Mouse (Mus musculus) embryonic facial prominence, embryonic 14.5 days (tissue): ENCODE measurements around the gene Npw. TPM values are rescaled to one million over a fixed set of nuclear protein-coding genes. Genes with fewer than 3 reads are reported as not detected.

ENCODE experiments used
- ATAC-seq: fragments of 200-750 bp; cut with Nextera tagmentation; 2 replicates; pipeline ENCODE4 v1.8.0; 2017; ENCODE audit warnings: low read depth, moderate number of reproducible peaks, moderate TSS enrichment
- DNase-seq: peaks from one replicate; pipeline ENCODE4 v3.0.0-alpha.2; 2015; ENCODE audit warnings: low spot score
- H3K27ac ChIP-seq: fragments of 300-500 bp; sonication (generic); replicated peaks from 2 replicates; pipeline ENCODE4 v1.5.1; 2014; ENCODE audit warnings: low read depth, mild to moderate bottlenecking, low read length, moderate library complexity
- H3K27me3 ChIP-seq: fragments of 300-500 bp; sonication (generic); replicated peaks from 2 replicates; pipeline ENCODE4 v1.6.1; 2014; ENCODE audit warnings: low read length; ENCODE audit not compliant: control insufficient read depth, insufficient read depth
- H3K36me3 ChIP-seq: fragments of 300-500 bp; sonication (generic); 2 replicates; pipeline ENCODE4 v1.6.1; 2014; ENCODE audit warnings: low read length, mixed read lengths; ENCODE audit not compliant: control insufficient read depth, insufficient read depth
- H3K4me1 ChIP-seq: fragments of 300-500 bp; sonication (generic); 2 replicates; pipeline ENCODE4 v1.6.1; 2014; ENCODE audit warnings: antibody characterized with exemption, low read length; ENCODE audit not compliant: control insufficient read depth, insufficient read depth
- H3K4me2 ChIP-seq: fragments of 300-500 bp; sonication (generic); 2 replicates; pipeline ENCODE4 v1.6.1; 2014; ENCODE audit warnings: low read depth, mild to moderate bottlenecking, low read length, moderate library complexity, mixed read lengths
- H3K4me3 ChIP-seq: fragments of 300-500 bp; sonication (generic); 2 replicates; pipeline ENCODE4 v1.5.1; 2014; ENCODE audit warnings: low read depth, mild to moderate bottlenecking, low read length
- H3K9ac ChIP-seq: fragments of 300-500 bp; sonication (generic); 2 replicates; pipeline ENCODE4 v1.6.1; 2014; ENCODE audit warnings: low read depth, mild to moderate bottlenecking, low read length, moderate library complexity, mixed read lengths
- H3K9me3 ChIP-seq: fragments of 300-500 bp; sonication (generic); 2 replicates; pipeline ENCODE4 v1.6.1; 2016; ENCODE audit warnings: low read length; ENCODE audit not compliant: control insufficient read depth
- WGBS: fragments of 180-500 bp; shearing (Covaris S2); extraction: QIAGEN DNeasy Blood & Tissue Kit; methylation state at CpG from one replicate; pipeline ENCODE4 v1.1.7; 2014; 5-methylcytosine and 5-hydroxymethylcytosine counted together
- polyA plus RNA-seq: library from polyadenylated mRNA; unstranded; fragments of >200 nt; fragmentation: Nextera tagmentation; extraction: Ambion mirVana; gene quantifications from 2 replicates; pipeline ENCODE4 v1.2.1, GENCODE M21; 2014

The Npw gene
- polyA plus RNA-seq = 0.82 and 1.4 TPM in 2 replicates

DNA sequence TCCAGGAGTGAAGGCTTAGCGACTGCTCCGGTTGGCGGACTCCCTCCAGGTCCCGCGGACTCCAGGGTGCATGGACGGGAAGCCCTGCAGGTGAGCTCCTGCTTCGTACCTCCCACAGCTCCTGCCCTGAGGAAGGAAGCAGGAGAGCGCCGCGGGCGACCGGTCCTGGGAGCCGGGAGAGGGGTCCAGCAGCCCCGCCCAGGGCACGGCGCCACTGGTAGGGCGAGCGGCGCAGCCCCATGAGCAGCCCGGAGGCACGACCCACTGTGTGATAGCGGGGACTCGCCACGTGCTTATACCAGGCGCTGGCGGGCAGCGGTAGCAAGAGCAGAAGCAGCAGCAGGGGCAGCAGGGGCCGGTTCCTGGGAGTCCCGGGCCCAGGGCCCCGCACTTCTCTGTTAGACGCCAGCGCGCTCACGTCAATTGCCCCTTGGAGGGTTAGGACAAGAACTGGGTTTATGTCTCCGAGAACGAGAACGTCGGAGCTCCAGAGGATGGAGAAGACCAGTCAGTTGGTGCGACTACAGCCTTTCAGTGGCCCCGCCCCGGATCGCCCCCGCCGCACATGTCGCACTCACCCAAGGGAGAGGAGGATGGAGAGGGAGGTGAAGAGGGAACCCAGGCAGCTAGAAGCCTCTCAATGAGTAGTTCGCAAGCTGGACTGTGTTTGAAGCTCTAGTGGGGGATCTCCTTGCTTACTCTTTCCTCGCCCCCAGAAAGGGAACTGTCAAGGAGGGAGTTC lies at the start of gene Npw:
Npw (minus strand) TSS at position 441 of the 742 bp plus-strand sequence.
- peak within 1 kb of the TSS; percentile 93 for H3K4me2 ChIP-seq
- H3K27me3 ChIP-seq = peaks cover 36% of the 10 kb centered on the region
- peaks cover 6% of the 10 kb centered on the region; the same call in 1 of the 2 replicates for H3K4me1 ChIP-seq
- no peaks in the 10 kb centered on the region for H3K36me3 ChIP-seq
- ATAC-seq = peak; percentile 48; the same call in 1 of the 2 replicates
- H3K27ac ChIP-seq = no peak within 1 kb of the TSS
- H3K4me3 ChIP-seq = peak within 1 kb of the TSS; percentile 45
- H3K9me3 ChIP-seq = no peaks in the 10 kb centered on the region
- H3K9ac ChIP-seq = peak within 1 kb of the TSS; percentile 62
- 1% methylated on average over 40 of the region's 47 CpGs for WGBS
- no peak for DNase-seq

DNA sequence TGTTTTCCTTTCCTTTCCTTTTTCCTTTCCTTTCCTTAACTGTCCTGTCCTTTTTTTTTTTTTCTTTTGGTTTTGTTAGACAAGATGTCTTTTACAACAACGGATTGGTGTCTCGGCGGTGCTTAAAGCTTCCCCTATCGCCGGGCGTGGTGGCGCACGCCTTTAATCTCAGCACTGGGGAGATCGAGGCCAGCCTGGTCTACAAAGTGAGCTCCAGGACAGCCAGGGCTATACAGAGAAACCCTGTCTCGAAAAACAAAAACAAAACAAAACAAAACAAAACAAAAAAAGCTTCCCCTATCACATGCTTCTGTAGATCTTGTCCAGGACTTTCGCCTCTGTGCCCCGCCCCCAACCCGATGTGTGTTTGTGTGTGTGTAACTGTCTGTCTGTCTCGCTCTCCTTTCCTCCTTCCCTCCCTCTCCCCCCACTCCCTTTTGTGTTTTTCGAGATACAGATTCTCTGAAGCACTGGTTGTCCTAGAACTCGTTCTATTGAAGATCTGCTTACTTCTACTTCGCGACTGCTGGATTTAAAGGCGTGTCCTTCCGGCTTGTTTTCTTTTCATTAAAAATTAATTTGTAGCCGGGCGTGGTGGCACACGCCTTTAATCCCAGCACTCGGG lies 49.7 kb upstream of the Npw start:
- peak overlapping the region; percentile 78 for H3K27ac ChIP-seq
- H3K27me3 ChIP-seq = no peaks in the 10 kb centered on the region
- DNase-seq (peak; percentile 25), ATAC-seq (0 out of 2 replicates have a peak, but pooled peaks have one; percentile 39)
- H3K9me3 ChIP-seq = no peaks in the 10 kb centered on the region
- WGBS = 4% methylated on average over 24 of the region's 24 CpGs
- H3K9ac ChIP-seq = peak overlapping the region; percentile 73
- peak overlapping the region; percentile 71 for H3K4me2 ChIP-seq
- H3K4me3 ChIP-seq = peak overlapping the region; percentile 70
- H3K4me1 ChIP-seq = no peaks in the 10 kb centered on the region; the same call in 1 of the 2 replicates
- peaks cover 18% of the 10 kb centered on the region for H3K36me3 ChIP-seq

GRCm38 (mm10) chr17:24706982-24707800 lies 48.9 kb upstream of the Npw start, which contains the start of gene Tbl3:
TSS of gene Tbl3 (minus strand) at chr17:24707660.
- Histone ChIP-seq H3K27ac (peak within 1 kb of the TSS; percentile 78), H3K27me3 (no peaks in the 10 kb centered on the region), H3K4me1 (no peaks in the 10 kb centered on the region; the same call in 1 of the 2 replicates), H3K9me3 (no peaks in the 10 kb centered on the region), H3K4me3 (peak within 1 kb of the TSS; percentile 70), H3K4me2 (peak within 1 kb of the TSS; percentile 71), H3K36me3 (peaks cover 24% of the 10 kb centered on the region), H3K9ac (peak within 1 kb of the TSS; percentile 73)
- DNase-seq (peak; percentile 96), ATAC-seq (peak; percentile 93)
- WGBS = 5% methylated on average over 32 of the region's 32 CpGs

DNA sequence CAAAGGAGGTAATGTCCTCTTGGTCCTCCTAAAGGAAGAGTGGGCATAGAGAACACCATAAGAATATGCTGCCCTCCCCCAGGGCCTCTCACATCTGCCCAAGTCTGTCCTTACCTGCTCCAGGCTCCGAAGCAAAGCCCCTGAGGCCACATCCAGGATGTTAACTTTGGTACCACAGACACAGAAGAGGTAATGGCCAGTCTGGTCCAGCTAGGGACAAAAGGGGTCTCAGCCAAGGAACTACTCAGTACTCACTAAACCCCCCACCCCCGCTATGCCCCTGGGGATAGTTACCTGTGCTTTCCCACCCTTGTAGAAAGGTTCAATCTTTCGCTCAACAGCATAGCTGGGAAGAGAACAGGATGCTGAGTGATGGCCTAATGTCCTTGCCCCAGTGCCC lies 47.6 kb upstream of the Npw start:
- peaks cover 37% of the 10 kb centered on the region for H3K36me3 ChIP-seq
- no peak overlapping the region for H3K9ac ChIP-seq
- no peak overlapping the region for H3K4me3 ChIP-seq
- DNase-seq (no peak), ATAC-seq (no peak)
- H3K27me3 ChIP-seq = no peaks in the 10 kb centered on the region
- H3K27ac ChIP-seq = no peak overlapping the region
- 92% methylated on average over 3 of the region's 3 CpGs for WGBS
- no peaks in the 10 kb centered on the region; the same call in 1 of the 2 replicates for H3K4me1 ChIP-seq
- no peaks in the 10 kb centered on the region for H3K9me3 ChIP-seq
- H3K4me2 ChIP-seq = no peak overlapping the region

DNA sequence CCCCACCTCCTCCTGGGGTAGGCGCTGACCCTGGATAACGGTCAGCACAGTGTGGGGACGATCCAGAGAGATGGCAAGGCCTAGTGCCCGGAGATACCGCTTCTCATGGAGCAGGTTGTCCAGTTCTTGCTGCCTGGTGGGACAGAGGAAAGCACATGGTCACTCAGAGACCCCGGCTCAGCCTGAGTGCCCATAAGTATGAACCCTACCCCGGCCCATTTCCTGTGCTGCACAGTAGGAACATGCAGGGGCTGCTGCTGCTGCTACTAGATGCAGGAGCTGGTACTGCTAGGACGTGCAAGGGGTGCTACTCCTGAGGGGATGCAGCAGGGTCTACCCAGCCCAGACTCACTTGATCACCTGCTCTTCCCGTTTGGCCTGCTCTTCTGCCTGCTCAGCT lies 43.0 kb upstream of the Npw start:
- Histone ChIP-seq H3K27ac (no peak overlapping the region), H3K4me2 (no peak overlapping the region), H3K4me1 (peaks cover 11% of the 10 kb centered on the region), H3K4me3 (no peak overlapping the region), H3K36me3 (peaks cover 53% of the 10 kb centered on the region), H3K9me3 (no peaks in the 10 kb centered on the region), H3K9ac (no peak overlapping the region; the same call in 1 of the 2 replicates), H3K27me3 (no peaks in the 10 kb centered on the region)
- ATAC-seq = no peak
- WGBS = 94% methylated on average over 9 of the region's 9 CpGs
- no peak for DNase-seq

- H3K9ac ChIP-seq = no peak overlapping the region
- 75% methylated on average over 2 of the region's 2 CpGs for WGBS
Observed at GRCm38 (mm10) chr17:24699473-24699872, 41.2 kb upstream of the Npw start.

GRCm38 (mm10) chr17:24698715-24699114 lies 40.5 kb upstream of the Npw start:
- H3K27ac ChIP-seq = 0 out of 2 replicates have a peak overlapping the region, but pooled peaks have one; percentile 6
- whole genome bisulfite sequencing = 72% methylated on average over 9 of the region's 9 CpGs

More at GRCm38 (mm10) chr17:24699473-24699872, 41.2 kb upstream of the Npw start:
- Histone ChIP-seq H3K4me1 (peaks cover 16% of the 10 kb centered on the region), H3K9me3 (no peaks in the 10 kb centered on the region), H3K4me3 (no peak overlapping the region), H3K4me2 (no peak overlapping the region), H3K27ac (no peak overlapping the region), H3K27me3 (no peaks in the 10 kb centered on the region), H3K36me3 (peaks cover 44% of the 10 kb centered on the region)
- ATAC-seq (no peak), DNase-seq (no peak)

DNA sequence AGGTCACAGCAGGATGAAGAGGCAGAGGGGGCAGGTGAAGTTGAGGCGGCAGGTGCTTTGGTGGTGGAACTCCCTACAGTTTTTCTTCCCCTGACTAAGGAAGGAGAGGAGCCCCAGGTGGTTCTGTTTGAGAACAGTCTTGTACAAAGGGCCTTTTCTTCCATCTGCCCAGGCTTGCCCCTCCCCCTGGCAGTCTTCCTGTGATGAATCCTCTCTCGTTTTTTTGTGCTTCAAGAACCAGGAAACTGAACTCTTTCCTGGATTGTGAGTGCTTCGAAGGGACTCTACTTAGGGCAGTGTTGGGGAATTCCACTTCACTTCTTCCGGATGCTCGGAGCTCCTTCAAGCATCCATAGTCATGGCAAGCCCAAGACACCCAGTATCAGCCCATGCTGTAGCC lies 39.7 kb upstream of the Npw start:
- ATAC-seq (no peak), DNase-seq (peak; percentile 57)
- Histone ChIP-seq H3K9ac (no peak overlapping the region), H3K9me3 (no peaks in the 10 kb centered on the region), H3K4me2 (peak overlapping the region; percentile 26; the same call in 1 of the 2 replicates), H3K27me3 (no peaks in the 10 kb centered on the region), H3K27ac (0 out of 2 replicates have a peak overlapping the region, but pooled peaks have one; percentile 6), H3K4me3 (no peak overlapping the region), H3K4me1 (peaks cover 16% of the 10 kb centered on the region), H3K36me3 (peaks cover 44% of the 10 kb centered on the region)
- 13% methylated on average over 4 of the region's 5 CpGs for WGBS

More at GRCm38 (mm10) chr17:24698715-24699114, 40.5 kb upstream of the Npw start:
- Histone ChIP-seq H3K4me1 (peaks cover 16% of the 10 kb centered on the region), H3K9me3 (no peaks in the 10 kb centered on the region), H3K27me3 (no peaks in the 10 kb centered on the region), H3K4me3 (no peak overlapping the region), H3K4me2 (peak overlapping the region; percentile 26; the same call in 1 of the 2 replicates), H3K9ac (0 out of 2 replicates have a peak overlapping the region, but pooled peaks have one; percentile 40), H3K36me3 (peaks cover 41% of the 10 kb centered on the region)
- no peak for DNase-seq
- no peak for ATAC-seq
